Comparison of ENCODE assay signal across 8 mouse cellular contexts in the genomic region with DNA sequence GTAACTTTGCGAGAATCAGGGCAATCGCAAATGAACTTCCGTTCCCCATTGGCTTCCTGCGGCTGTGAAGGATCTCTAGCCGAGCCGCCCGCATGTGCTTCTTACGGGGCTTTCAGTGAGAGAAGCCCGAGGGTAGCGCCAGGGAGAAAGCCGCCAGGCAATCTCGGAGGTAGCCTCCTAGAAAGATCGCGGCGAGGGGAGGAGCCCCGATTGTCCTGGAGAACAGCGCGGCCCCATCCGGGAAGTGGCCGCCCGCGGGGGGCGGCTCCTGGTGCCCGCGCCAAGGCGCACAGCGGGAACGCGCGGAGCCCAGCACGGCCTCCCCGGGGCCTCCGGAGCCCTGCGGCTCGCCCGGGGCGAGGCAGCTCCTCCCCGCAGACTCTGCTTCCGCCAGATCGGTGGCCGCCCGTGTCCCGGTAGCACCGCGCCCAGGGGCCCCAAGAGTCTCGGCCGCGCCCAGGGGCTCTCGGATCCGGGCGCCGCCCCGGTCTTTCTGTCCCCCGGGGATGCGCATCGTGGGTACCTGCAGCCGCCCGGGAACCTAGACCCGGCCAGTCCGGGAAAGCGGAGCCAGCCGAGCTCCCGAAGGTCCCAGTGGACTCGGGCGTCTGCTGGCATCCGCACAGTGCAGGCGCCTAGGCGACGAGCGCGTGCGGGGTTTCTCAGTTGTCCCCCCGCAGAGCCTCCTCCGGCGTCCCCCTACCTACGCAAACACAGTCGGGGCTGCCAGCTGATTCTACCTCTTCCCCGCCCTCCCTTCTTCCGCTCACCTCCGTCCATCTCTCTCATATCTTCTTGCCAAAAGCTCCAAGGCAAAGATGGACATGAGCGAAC.
A peak's percentile ranks its signal among the peaks of the same experiment; 100 is the strongest.
DNase-seq lines count a peak whose midpoint lies in the region; ATAC-seq lines count a peak whose summit lies in the region.

No protein-coding gene starts in this region.

- under 1% methylated on average over 80 of the region's 81 CpGs for WGBS in hindbrain, embryonic 14.5 days

- H3K4me1 ChIP-seq in hindbrain, embryonic 14.5 days (replicated peaks; ENCODE audit: control insufficient read depth, insufficient read depth, low read length): no peaks in the 10 kb centered on the region

- peak overlapping the region; percentile 93 for H3K27ac ChIP-seq in hindbrain, embryonic 14.5 days

- H3K27me3 ChIP-seq in hindbrain, embryonic 14.5 days (ENCODE audit: control insufficient read depth, insufficient read depth, low read length): no peaks in the 10 kb centered on the region

- ATAC-seq in hindbrain, embryonic 14.5 days (ENCODE audit: low FRiP score): peak; percentile 85

- H3K9me3 ChIP-seq in hindbrain, embryonic 14.5 days (ENCODE audit: control insufficient read depth, low read length): no peaks in the 10 kb centered on the region

- H3K9ac ChIP-seq in hindbrain, embryonic 14.5 days: peak overlapping the region; percentile 92

- H3K4me2 ChIP-seq in hindbrain, embryonic 14.5 days (replicated peaks): peak overlapping the region; percentile 85

- peak; percentile 92 for DNase-seq in NIH3T3 (ENCODE audit: low read depth)
- peak; percentile 63 to 75 for DNase-seq in cerebellum, postnatal 10 days
- peak; percentile 38 to 49 for DNase-seq in frontal cortex, postnatal 25 days (ENCODE audit: low spot score in 2 of 2)
- peak; percentile 71 for DNase-seq in hindbrain, embryonic 14.5 days (ENCODE audit: low spot score)
- peak; percentile 76 to 77 for DNase-seq in layer of hippocampus, postnatal 36 days
- peak; percentile 79 for DNase-seq in lung, postnatal 25 days (ENCODE audit: low spot score)
- peak; percentile 87 for DNase-seq in retina, postnatal 1 day
- peak; percentile 74 for DNase-seq in thymus, postnatal 4 days

- no peaks in the 10 kb centered on the region for H3K36me3 ChIP-seq in hindbrain, embryonic 14.5 days (replicated peaks; ENCODE audit: control insufficient read depth, insufficient read depth)

- H3K4me3 ChIP-seq in hindbrain, embryonic 14.5 days (replicated peaks; ENCODE audit: low read length): peak overlapping the region; percentile 71

Comparison
In these comparisons a context has a peak if more than half of its experiments do, and no peak if none do; other contexts are left out.
1. Peak in every context shown above with its lines: DNase-seq, ATAC-seq, H3K4me3 ChIP-seq and H3K27ac ChIP-seq.